Mouse (Mus musculus) heart, embryonic 10.5 days (tissue): ENCODE results near the gene Nup98. TPM values are rescaled to one million over a fixed set of nuclear protein-coding genes. Genes with fewer than 3 reads are reported as not detected.
A peak's percentile ranks its signal among the peaks of the same experiment; 100 is the strongest.

ENCODE experiments used
- DNase-seq: peaks from one replicate; pipeline ENCODE4 v3.0.0-alpha.2; 2017; ENCODE audit warnings: low spot score
- H3K27ac ChIP-seq: fragments of 300-500 bp; sonication (generic); 2 replicates; pipeline ENCODE4 v1.5.1; 2016; ENCODE audit warnings: mild to moderate bottlenecking
- H3K27me3 ChIP-seq: fragments of 300-500 bp; sonication (generic); 2 replicates; pipeline ENCODE4 v1.6.1; 2016; ENCODE audit warnings: mild to moderate bottlenecking; ENCODE audit not compliant: poor library complexity, insufficient read depth, severe bottlenecking
- H3K36me3 ChIP-seq: fragments of 300-500 bp; sonication (generic); 2 replicates; pipeline ENCODE4 v1.6.1; 2016; ENCODE audit warnings: mild to moderate bottlenecking, moderate library complexity
- H3K4me1 ChIP-seq: fragments of 300-500 bp; sonication (generic); 2 replicates; pipeline ENCODE4 v1.6.1; 2016; ENCODE audit warnings: mild to moderate bottlenecking
- H3K4me3 ChIP-seq: fragments of 300-500 bp; sonication (generic); 2 replicates; pipeline ENCODE4 v1.5.1; 2016; ENCODE audit warnings: mild to moderate bottlenecking, moderate library complexity
- H3K9me3 ChIP-seq: fragments of 300-500 bp; sonication (generic); 2 replicates; pipeline ENCODE4 v1.6.1; 2016; ENCODE audit warnings: mild to moderate bottlenecking, moderate library complexity
- WGBS: fragments of 180-500 bp; shearing (Covaris S2); methylation state at CpG from one replicate; pipeline ENCODE4 v1.1.7; 2016; 5-methylcytosine and 5-hydroxymethylcytosine counted together
- polyA plus RNA-seq: library from polyadenylated mRNA; unstranded; fragments of >200 nt; fragmentation: Nextera tagmentation; extraction: Ambion mirVana; gene quantifications from 2 replicates; pipeline ENCODE4 v1.2.1, GENCODE M21; 2016

Gene Nup98
- polyA plus RNA-seq, 1 experiment from 2014 or later = 36.7 TPM

DNA sequence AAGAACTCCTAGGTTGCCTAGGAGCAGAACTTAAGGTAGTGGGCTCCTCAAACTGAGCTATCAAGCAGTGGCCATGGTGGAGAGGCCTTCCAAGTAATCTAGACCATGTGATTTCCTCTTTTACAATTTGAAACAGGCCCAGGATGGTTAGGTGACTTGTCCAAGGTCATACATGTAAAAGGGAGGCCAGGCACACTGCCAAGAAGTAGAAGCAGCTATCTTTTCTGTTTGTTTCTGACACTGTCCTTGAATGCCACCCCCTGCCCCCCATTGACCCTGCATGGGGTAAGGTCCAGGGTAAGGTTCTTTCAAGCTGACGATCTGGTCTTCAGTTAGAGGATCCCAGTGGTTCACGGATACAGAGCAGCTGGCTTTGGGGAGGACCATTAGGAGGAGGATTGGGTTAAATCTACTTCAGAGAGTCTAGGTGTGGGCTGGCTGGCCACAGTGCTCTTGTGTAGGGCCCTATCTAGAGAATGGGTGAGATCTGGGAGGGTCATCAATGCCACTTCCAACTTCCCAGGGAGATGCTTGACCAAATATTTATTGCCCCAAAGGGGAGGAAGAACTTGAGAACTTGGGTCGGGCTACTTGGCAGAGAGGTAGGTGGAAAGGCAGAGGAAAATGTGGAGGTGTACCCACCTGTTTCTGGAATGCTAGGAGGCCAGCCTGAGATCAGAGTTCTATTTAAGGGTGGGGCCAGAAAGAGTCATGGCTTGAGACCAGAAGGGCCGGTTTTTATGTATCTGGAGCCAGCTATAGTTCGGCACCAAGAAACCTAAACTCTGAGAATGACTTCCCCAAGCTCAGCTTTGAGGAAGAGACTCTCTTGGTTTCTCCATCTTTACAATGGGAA is 14.1 kb upstream of the Nup98 start:
- no peak overlapping the region for H3K4me3 ChIP-seq
- H3K27me3 ChIP-seq = no peaks in the 10 kb centered on the region
- 83% methylated on average over 5 of the region's 5 CpGs for WGBS
- no peak overlapping the region for H3K27ac ChIP-seq
- H3K4me1 ChIP-seq = peaks cover 3% of the 10 kb centered on the region; the same call in 1 of the 2 replicates
- peak; percentile 36 for DNase-seq
- H3K9me3 ChIP-seq = no peaks in the 10 kb centered on the region
- peaks cover 11% of the 10 kb centered on the region for H3K36me3 ChIP-seq

- 2% methylated on average over 31 of the region's 31 CpGs for WGBS
- DNase-seq = peak; percentile 86
- H3K4me1 ChIP-seq = peaks cover 3% of the 10 kb centered on the region; the same call in 1 of the 2 replicates
- H3K27ac ChIP-seq = peak overlapping the region; percentile 86
- peak overlapping the region; percentile 76 for H3K4me3 ChIP-seq
- H3K36me3 ChIP-seq = 0 out of 2 replicates have a peak, but pooled peaks cover 3% of the 10 kb centered on the region
- no peaks in the 10 kb centered on the region for H3K27me3 ChIP-seq
- H3K9me3 ChIP-seq = no peaks in the 10 kb centered on the region
These were observed 13.0 kb upstream of the Nup98 start for GRCm38 (mm10) chr7:102222830-102223556.

DNA sequence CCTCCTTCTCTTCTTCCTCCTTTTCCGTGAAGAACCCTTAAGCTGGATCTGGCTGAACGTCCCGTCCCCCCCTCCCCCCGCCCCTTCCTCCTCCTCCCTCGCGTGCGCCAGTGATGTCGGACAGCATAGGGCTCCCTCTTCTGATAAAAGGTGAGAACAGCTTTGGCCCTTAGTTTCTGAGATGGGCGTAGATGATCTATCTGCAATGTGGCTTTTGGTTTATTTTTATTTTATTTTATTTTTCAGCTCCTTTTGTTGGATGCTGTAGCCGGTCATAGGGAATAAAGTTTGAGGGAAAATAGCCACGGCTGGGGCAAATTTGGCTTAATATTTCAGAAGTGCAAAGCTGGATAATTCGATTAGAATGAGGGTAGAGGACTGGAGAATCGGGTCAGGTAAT is 12.4 kb upstream of the Nup98 start:
- Histone ChIP-seq H3K36me3 (0 out of 2 replicates have a peak, but pooled peaks cover 2% of the 10 kb centered on the region), H3K4me3 (peak overlapping the region; percentile 76), H3K9me3 (no peaks in the 10 kb centered on the region), H3K27ac (peak overlapping the region; percentile 86; the same call in 1 of the 2 replicates), H3K4me1 (peaks cover 3% of the 10 kb centered on the region; the same call in 1 of the 2 replicates), H3K27me3 (no peaks in the 10 kb centered on the region)
- under 1% methylated on average over 10 of the region's 13 CpGs for WGBS
- DNase-seq = peak; percentile 76

DNA sequence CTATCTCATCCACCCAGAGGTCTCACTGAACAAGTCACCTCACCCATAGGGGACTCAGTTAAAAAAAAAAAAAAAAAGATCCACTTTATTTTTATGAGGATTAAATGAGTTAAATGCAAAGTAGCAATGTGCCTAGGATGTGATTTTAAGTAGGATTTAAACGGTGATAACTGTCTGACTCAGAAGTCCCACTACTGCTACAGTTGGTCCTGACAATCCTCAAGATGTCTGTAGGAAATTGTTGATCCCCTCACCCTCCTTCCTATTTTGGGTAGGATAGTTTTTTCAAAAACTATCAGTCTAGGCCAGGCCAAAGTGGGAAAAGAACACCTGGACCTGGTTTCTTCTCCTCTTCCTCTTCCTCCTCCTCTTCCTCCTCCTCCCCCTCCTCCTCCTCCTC is 11.9 kb upstream of the Nup98 start:
- Histone ChIP-seq H3K27me3 (no peaks in the 10 kb centered on the region), H3K9me3 (no peaks in the 10 kb centered on the region), H3K4me1 (peaks cover 3% of the 10 kb centered on the region; the same call in 1 of the 2 replicates), H3K4me3 (peak overlapping the region; percentile 76), H3K27ac (no peak overlapping the region), H3K36me3 (0 out of 2 replicates have a peak, but pooled peaks cover 2% of the 10 kb centered on the region)
- WGBS = 48% methylated on average over 1 of the region's 1 CpGs
- DNase-seq = no peak

GRCm38 (mm10) chr7:102211071-102211470 is 1.1 kb upstream of the Nup98 start:
- no peaks in the 10 kb centered on the region for H3K27me3 ChIP-seq
- peaks cover 8% of the 10 kb centered on the region for H3K4me1 ChIP-seq
- H3K27ac ChIP-seq = peak overlapping the region; percentile 98
- H3K36me3 ChIP-seq = no peaks in the 10 kb centered on the region
- H3K4me3 ChIP-seq = peak overlapping the region; percentile 79
- no peak for DNase-seq
- 66% methylated on average over 3 of the region's 3 CpGs for WGBS
- no peaks in the 10 kb centered on the region for H3K9me3 ChIP-seq

DNA sequence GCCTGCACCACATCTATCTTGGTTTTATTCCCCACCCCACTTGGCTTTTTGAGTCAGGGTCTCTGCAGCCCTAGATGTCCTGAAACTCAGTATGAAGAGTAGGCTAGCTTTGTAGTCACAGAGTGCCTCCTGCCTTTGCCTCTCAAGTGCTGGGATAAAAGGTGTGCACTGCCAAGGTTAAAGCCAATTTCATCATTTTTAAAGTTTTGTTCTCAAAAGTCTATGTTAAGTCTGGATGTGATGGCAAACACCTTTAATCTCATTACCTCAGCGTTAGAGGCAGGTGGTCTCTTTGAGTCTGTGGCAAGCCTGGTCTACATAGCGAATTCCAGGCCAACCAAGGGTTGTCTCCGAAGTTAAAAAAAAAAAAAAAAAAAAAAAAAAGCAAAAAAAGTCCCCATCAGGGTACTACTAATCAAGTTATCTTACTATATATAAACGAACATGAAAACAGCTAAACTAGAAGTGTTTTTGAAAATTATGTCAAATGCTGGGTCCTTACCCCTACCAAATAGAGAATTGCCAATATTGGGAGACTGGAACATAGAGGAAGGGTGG is 1.1 kb downstream of the Nup98 start:
- H3K27ac ChIP-seq = peak overlapping the region; percentile 98
- no peaks in the 10 kb centered on the region for H3K9me3 ChIP-seq
- WGBS = 42% methylated on average over 4 of the region's 4 CpGs
- peaks cover 7% of the 10 kb centered on the region; the same call in 1 of the 2 replicates for H3K36me3 ChIP-seq
- H3K27me3 ChIP-seq = no peaks in the 10 kb centered on the region
- H3K4me3 ChIP-seq = peak overlapping the region; percentile 79
- no peak for DNase-seq
- H3K4me1 ChIP-seq = peaks cover 14% of the 10 kb centered on the region

DNA sequence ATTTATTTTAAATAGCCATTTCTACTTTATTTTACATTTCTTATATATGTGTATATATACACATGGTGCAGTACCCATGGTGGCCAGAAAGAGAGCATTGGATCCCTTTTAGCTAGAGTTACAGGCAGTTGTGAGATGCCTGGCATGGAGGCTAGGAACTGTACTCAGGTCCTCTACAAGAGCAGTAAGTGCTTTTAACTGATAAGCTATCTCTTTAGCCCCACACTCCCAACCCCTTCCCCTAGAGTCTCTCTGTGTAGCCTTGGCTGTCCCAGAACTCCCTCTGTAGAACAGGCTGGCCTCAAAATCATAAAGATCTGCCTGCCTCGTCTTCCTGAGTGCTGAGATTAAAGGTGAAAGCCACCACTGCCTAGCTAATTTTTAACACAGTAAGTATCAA is 4.3 kb downstream of the Nup98 start:
- H3K27ac ChIP-seq = no peak overlapping the region
- no peak overlapping the region for H3K4me3 ChIP-seq
- H3K4me1 ChIP-seq = peaks cover 14% of the 10 kb centered on the region
- H3K36me3 ChIP-seq = peaks cover 8% of the 10 kb centered on the region; the same call in 1 of the 2 replicates
- H3K27me3 ChIP-seq = no peaks in the 10 kb centered on the region
- DNase-seq = no peak
- 50% methylated on average over 1 of the region's 1 CpGs for WGBS
- no peaks in the 10 kb centered on the region for H3K9me3 ChIP-seq

DNA sequence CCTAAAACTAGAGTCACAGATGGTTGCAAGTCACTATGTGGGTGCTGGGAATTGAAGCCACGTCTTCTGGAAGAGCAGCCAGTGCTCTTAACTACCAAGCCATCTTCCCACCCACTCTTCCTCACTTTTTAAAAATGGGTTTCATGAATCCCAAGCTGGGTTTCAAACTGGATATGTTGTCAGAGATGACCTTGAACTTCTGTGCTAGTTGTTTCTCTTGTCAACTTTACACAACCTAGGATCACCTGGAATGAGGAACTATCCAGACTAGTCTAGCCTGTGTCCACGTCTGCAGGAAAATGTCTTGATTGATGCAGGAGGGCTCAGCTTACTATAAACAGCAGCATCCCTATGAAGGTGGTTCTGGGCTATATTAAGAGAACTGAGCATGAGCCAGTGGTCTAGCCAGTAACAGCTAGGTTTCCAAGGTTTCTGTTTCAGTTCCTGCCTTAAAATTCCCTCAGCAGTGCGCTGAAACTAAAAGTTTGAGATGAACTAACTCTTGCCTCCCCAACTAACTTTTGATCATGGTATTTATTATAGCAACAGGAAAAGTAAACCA is 5.6 kb downstream of the Nup98 start:
- Histone ChIP-seq H3K9me3 (no peaks in the 10 kb centered on the region), H3K27ac (no peak overlapping the region), H3K27me3 (no peaks in the 10 kb centered on the region), H3K36me3 (peaks cover 8% of the 10 kb centered on the region; the same call in 1 of the 2 replicates), H3K4me1 (peaks cover 14% of the 10 kb centered on the region), H3K4me3 (no peak overlapping the region)
- 79% methylated on average over 3 of the region's 3 CpGs for WGBS
- DNase-seq = no peak

DNA sequence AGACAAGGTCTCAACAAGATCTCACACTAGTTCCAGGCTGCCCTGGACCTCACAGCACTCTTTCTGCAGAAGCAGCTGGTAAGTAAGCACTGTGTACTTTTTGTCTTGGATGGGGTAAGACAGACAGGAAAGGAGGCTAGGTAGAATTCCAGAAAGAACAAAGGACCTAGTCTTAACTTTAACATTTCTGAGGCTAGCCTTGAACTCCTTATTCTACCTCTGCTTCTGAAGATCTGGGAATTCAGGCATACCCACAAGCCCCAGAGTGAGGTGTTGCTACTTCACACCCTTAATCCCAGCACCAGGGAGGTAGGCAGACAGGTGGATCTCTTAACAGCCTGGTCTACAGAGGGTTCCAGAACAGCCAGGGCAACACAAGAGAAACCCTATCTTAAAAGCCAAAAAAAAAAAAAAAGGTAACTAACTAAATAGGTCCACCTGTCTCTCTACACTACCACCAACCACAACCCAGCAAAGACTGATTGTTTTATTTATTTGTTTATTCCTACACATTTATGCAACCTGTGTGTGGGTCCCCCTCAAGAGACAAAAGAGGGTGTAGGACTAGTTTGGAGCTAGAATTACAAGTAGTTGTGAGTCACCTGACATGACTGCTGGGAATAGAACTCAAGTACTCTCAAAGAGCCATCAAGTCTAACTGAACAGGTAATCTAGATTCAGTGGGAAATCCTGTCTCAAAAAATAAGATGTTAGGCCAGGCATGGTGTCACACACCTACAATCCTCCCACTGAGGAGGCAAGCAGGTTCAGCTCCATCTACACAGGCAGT is 8.8 kb downstream of the Nup98 start:
- Histone ChIP-seq H3K4me3 (no peak overlapping the region), H3K27ac (no peak overlapping the region), H3K4me1 (0 out of 2 replicates have a peak, but pooled peaks cover 5% of the 10 kb centered on the region), H3K9me3 (no peaks in the 10 kb centered on the region), H3K36me3 (peaks cover 8% of the 10 kb centered on the region; the same call in 1 of the 2 replicates), H3K27me3 (no peaks in the 10 kb centered on the region)
- DNase-seq = no peak

GRCm38 (mm10) chr7:102200576-102200975 is 9.4 kb downstream of the Nup98 start:
- Histone ChIP-seq H3K4me3 (no peak overlapping the region), H3K27ac (no peak overlapping the region), H3K36me3 (peaks cover 8% of the 10 kb centered on the region; the same call in 1 of the 2 replicates), H3K27me3 (no peaks in the 10 kb centered on the region), H3K9me3 (no peaks in the 10 kb centered on the region), H3K4me1 (0 out of 2 replicates have a peak, but pooled peaks cover under 1% of the 10 kb centered on the region)
- no peak for DNase-seq
- 80% methylated on average over 3 of the region's 3 CpGs for WGBS

DNA sequence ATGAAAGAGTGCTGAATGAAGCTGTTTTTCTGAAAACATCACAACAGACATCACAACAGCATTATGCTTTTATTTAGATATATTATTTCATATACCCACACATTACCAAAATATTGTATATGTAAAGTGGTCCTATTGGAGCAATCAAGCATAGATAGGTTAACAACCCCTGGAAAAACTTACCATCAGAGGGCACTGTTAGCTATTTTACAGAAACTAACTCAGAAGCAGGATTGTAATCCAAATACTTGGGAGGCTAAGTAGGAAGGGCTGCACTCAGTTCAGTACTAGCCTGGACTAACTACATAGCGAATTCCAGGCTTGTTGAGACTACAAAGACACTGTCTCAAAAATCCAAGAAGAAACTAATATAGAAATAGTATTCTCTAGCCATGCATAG is 17.6 kb downstream of the Nup98 start:
- Histone ChIP-seq H3K9me3 (no peaks in the 10 kb centered on the region), H3K4me3 (no peak overlapping the region), H3K4me1 (no peaks in the 10 kb centered on the region), H3K27me3 (no peaks in the 10 kb centered on the region), H3K36me3 (peaks cover 78% of the 10 kb centered on the region), H3K27ac (no peak overlapping the region)
- DNase-seq = no peak
- 84% methylated on average over 1 of the region's 1 CpGs for WGBS

DNA sequence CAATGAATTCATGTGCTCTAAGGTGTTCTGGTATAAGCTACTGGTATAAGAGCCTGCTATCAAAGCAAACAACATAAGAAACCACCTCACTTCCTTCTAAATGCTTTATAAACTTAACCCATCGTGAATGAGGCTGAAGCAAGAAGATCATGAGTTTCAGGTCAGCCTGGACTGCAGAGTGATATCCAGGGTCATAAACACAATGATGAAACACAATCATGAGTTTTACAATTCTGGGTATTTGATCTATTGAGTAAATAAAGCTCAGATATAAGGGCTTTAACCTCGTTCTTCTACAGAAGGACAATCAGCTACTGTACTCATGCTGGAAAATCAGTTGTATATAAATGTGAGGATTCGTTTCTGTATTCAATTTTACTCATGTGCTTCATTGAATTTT is 26.1 kb downstream of the Nup98 start:
- Histone ChIP-seq H3K4me3 (no peak overlapping the region), H3K27ac (no peak overlapping the region), H3K9me3 (no peaks in the 10 kb centered on the region), H3K4me1 (no peaks in the 10 kb centered on the region), H3K27me3 (no peaks in the 10 kb centered on the region), H3K36me3 (peaks cover 89% of the 10 kb centered on the region)
- 84% methylated on average over 3 of the region's 3 CpGs for WGBS
- no peak for DNase-seq
